Mouse (Mus musculus) splenic B cell, adult 2 months (primary cell): ENCODE measurements around the gene Slc39a9.
A peak's percentile ranks its signal among the peaks of the same experiment; 100 is the strongest.

Experiments used
- DNase-seq: peaks from one replicate; pipeline ENCODE4 v3.0.0-alpha.2; 2011; ENCODE audit warnings: low read depth, low spot score
- H3K27me3 ChIP-seq: 2 replicates; pipeline ENCODE4 v1.6.1; 2012; ENCODE audit warnings: mild to moderate bottlenecking, low read length, moderate library complexity, mixed read lengths; ENCODE audit not compliant: control insufficient read depth, poor library complexity, insufficient read depth, severe bottlenecking
- H3K36me3 ChIP-seq: 2 replicates; pipeline ENCODE4 v1.6.1; 2012; ENCODE audit warnings: mild to moderate bottlenecking, low read length, moderate library complexity, mixed read lengths; ENCODE audit not compliant: control insufficient read depth, poor library complexity, insufficient read depth, severe bottlenecking

The Slc39a9 gene

GRCm38 (mm10) chr12:80643693-80644505 lies at the start of gene Slc39a9, which contains the start of gene Erh:
Gene Slc39a9, plus strand, starts transcription at chr12:80643883.
Gene Erh, minus strand, starts transcription at chr12:80644341.
- DNase-seq, result peak; percentile 96
- H3K36me3 ChIP-seq, result peaks cover 6% of the 10 kb centered on the region; the same call in 1 of the 2 replicates
- no peaks in the 10 kb centered on the region for H3K27me3 ChIP-seq

GRCm38 (mm10) chr12:80594141-80594540 lies 49.5 kb upstream of the Slc39a9 start:
- DNase-seq, result no peak
- H3K36me3 ChIP-seq, result no peaks in the 10 kb centered on the region

GRCm38 (mm10) chr12:80594781-80595180 lies 48.9 kb upstream of the Slc39a9 start:
- no peaks in the 10 kb centered on the region for H3K27me3 ChIP-seq
- DNase-seq, result no peak
- no peaks in the 10 kb centered on the region for H3K36me3 ChIP-seq

More at GRCm38 (mm10) chr12:80594141-80594540, 49.5 kb upstream of the Slc39a9 start:
- H3K27me3 ChIP-seq, result no peaks in the 10 kb centered on the region

GRCm38 (mm10) chr12:80595566-80595965 lies 48.1 kb upstream of the Slc39a9 start:
- no peak for DNase-seq
- Histone ChIP-seq H3K36me3 (no peaks in the 10 kb centered on the region), H3K27me3 (no peaks in the 10 kb centered on the region)

GRCm38 (mm10) chr12:80595968-80596367 lies 47.7 kb upstream of the Slc39a9 start:
- H3K36me3 ChIP-seq, result no peaks in the 10 kb centered on the region

GRCm38 (mm10) chr12:80598236-80598635 lies 45.4 kb upstream of the Slc39a9 start:
- no peaks in the 10 kb centered on the region for H3K27me3 ChIP-seq
- no peak for DNase-seq
- H3K36me3 ChIP-seq, result no peaks in the 10 kb centered on the region

More at GRCm38 (mm10) chr12:80595968-80596367, 47.7 kb upstream of the Slc39a9 start:
- DNase-seq, result no peak
- H3K27me3 ChIP-seq, result no peaks in the 10 kb centered on the region

GRCm38 (mm10) chr12:80598756-80599155 lies 44.9 kb upstream of the Slc39a9 start:
- Histone ChIP-seq H3K27me3 (no peaks in the 10 kb centered on the region), H3K36me3 (no peaks in the 10 kb centered on the region)
- DNase-seq, result no peak

GRCm38 (mm10) chr12:80601597-80602269 lies 42.0 kb upstream of the Slc39a9 start:
- no peak for DNase-seq
- H3K36me3 ChIP-seq, result no peaks in the 10 kb centered on the region
- H3K27me3 ChIP-seq, result no peaks in the 10 kb centered on the region

- no peaks in the 10 kb centered on the region for H3K27me3 ChIP-seq
- DNase-seq, result no peak
- H3K36me3 ChIP-seq, result no peaks in the 10 kb centered on the region
Measured at GRCm38 (mm10) chr12:80602432-80602831, 41.3 kb upstream of the Slc39a9 start.

GRCm38 (mm10) chr12:80603566-80603965 lies 40.1 kb upstream of the Slc39a9 start:
- H3K27me3 ChIP-seq, result no peaks in the 10 kb centered on the region
- no peaks in the 10 kb centered on the region for H3K36me3 ChIP-seq
- no peak for DNase-seq

GRCm38 (mm10) chr12:80604218-80604617 lies 39.5 kb upstream of the Slc39a9 start:
- Histone ChIP-seq H3K27me3 (no peaks in the 10 kb centered on the region), H3K36me3 (no peaks in the 10 kb centered on the region)
- DNase-seq, result no peak

GRCm38 (mm10) chr12:80608576-80608975 lies 35.1 kb upstream of the Slc39a9 start:
- DNase-seq, result no peak
- no peaks in the 10 kb centered on the region for H3K36me3 ChIP-seq
- H3K27me3 ChIP-seq, result no peaks in the 10 kb centered on the region; the same call in 1 of the 2 replicates

- Histone ChIP-seq H3K36me3 (no peaks in the 10 kb centered on the region), H3K27me3 (no peaks in the 10 kb centered on the region; the same call in 1 of the 2 replicates)
- DNase-seq, result no peak
Measured at GRCm38 (mm10) chr12:80609928-80610327, 33.8 kb upstream of the Slc39a9 start.

- no peaks in the 10 kb centered on the region for H3K36me3 ChIP-seq
- no peaks in the 10 kb centered on the region; the same call in none of the 2 replicates for H3K27me3 ChIP-seq
- no peak for DNase-seq
Measured at GRCm38 (mm10) chr12:80612113-80612791, 31.4 kb upstream of the Slc39a9 start.
